19 mouse cellular contexts compared by ENCODE assay signal in genomic region chrX:166348634-166349033, GRCm38 (mm10).
A peak's percentile ranks its signal among the peaks of the same experiment; 100 is the strongest.
DNase-seq lines count a peak whose midpoint lies in the region; ATAC-seq and TF ChIP-seq lines count a peak whose summit lies in the region.
"Had no signal": no experiment of that assay in that cellular context is flagged by ENCODE, and none has a peak within 500 bp of the region (broad histone marks: within the 10 kb centered on the region; RNA-seq: fewer than 3 reads in every experiment).

No protein-coding gene starts in this region.

- no peaks in the 10 kb centered on the region for H3K9me3 ChIP-seq in forebrain, postnatal 0 days (ENCODE audit: low read length)
- no peaks in the 10 kb centered on the region for H3K9me3 ChIP-seq in midbrain, embryonic 10.5 days (replicated peaks)
- H3K9me3 ChIP-seq in neural tube, embryonic 14.5 days (ENCODE audit: control insufficient read depth, low read length), result no peaks in the 10 kb centered on the region
- H3K9me3 ChIP-seq in liver, embryonic 11.5 days (ENCODE audit: control insufficient read depth, low read length), result no peaks in the 10 kb centered on the region
- H3K9me3 ChIP-seq: embryonic facial prominence, embryonic 10.5 days; kidney, embryonic 15.5 days had no signal

- no peaks in the 10 kb centered on the region for H3K36me3 ChIP-seq in forebrain, postnatal 0 days (ENCODE audit: insufficient read depth)
- no peaks in the 10 kb centered on the region for H3K36me3 ChIP-seq in midbrain, embryonic 10.5 days
- H3K36me3 ChIP-seq in neural tube, embryonic 14.5 days (ENCODE audit: control insufficient read depth, insufficient read depth, low read length), result no peaks in the 10 kb centered on the region
- H3K36me3 ChIP-seq in liver, embryonic 11.5 days (ENCODE audit: control insufficient read depth, insufficient read depth, low read length), result no peaks in the 10 kb centered on the region
- H3K36me3 ChIP-seq: embryonic facial prominence, embryonic 10.5 days; kidney, embryonic 15.5 days had no signal

- H3K4me2 ChIP-seq in forebrain, postnatal 0 days (ENCODE audit: low read depth), result peak overlapping the region; percentile 50
- peak overlapping the region; percentile 48 for H3K4me2 ChIP-seq in neural tube, embryonic 14.5 days (ENCODE audit: low read depth, low read length)
- no peak overlapping the region for H3K4me2 ChIP-seq in liver, embryonic 11.5 days
- H3K4me2 ChIP-seq: kidney, embryonic 15.5 days; lung, embryonic 14.5 days had no signal

- no peaks in the 10 kb centered on the region for H3K27me3 ChIP-seq in forebrain, postnatal 0 days (ENCODE audit: insufficient read depth, low read length)
- H3K27me3 ChIP-seq in midbrain, embryonic 10.5 days (ENCODE audit: low read depth, poor library complexity, severe bottlenecking), result peaks cover 88% of the 10 kb centered on the region
- no peaks in the 10 kb centered on the region for H3K27me3 ChIP-seq in neural tube, embryonic 14.5 days (ENCODE audit: control insufficient read depth, insufficient read depth, low read length)
- H3K27me3 ChIP-seq in liver, embryonic 11.5 days (replicated peaks; ENCODE audit: control insufficient read depth, insufficient read depth, low read length), result 0 out of 2 replicates have a peak, but pooled peaks cover 4% of the 10 kb centered on the region

- H3K4me3 ChIP-seq in left cerebral cortex, adult 2 months, result peak overlapping the region; percentile 58
- peak overlapping the region; percentile 49 for H3K4me3 ChIP-seq in forebrain, postnatal 0 days (ENCODE audit: low read depth, low read length)
- H3K4me3 ChIP-seq in midbrain, embryonic 10.5 days, result peak overlapping the region; percentile 14; the same call in 1 of the 2 replicates
- H3K4me3 ChIP-seq in neural tube, embryonic 14.5 days (ENCODE audit: low read depth, low read length), result peak overlapping the region; percentile 45
- H3K4me3 ChIP-seq in liver, embryonic 11.5 days (ENCODE audit: low read depth, low read length), result no peak overlapping the region
- H3K4me3 ChIP-seq: embryonic facial prominence, embryonic 10.5 days; erythroblast, embryonic 14.5 days; kidney, embryonic 15.5 days had no signal

- DNase-seq in left cerebral cortex, adult 2 months (ENCODE audit: extremely low spot score in 1 of 2, low spot score in 2 of 2), result no peak
- DNase-seq in left cerebral cortex, postnatal 25 days (ENCODE audit: low spot score in 2 of 2), result no peak
- DNase-seq in forebrain, postnatal 0 days, result peak; percentile 49
- no peak for DNase-seq in midbrain, embryonic 10.5 days (ENCODE audit: low spot score)
- no peak for DNase-seq in ovary, postnatal 14 days (ENCODE audit: low spot score)
- DNase-seq in embryo, embryonic 11 days, result no peak
- DNase-seq in liver, embryonic 11.5 days (ENCODE audit: low spot score), result no peak
- DNase-seq: adrenal gland, adult 8-10 months; B cell, adult 2 months; cerebellum, adult 9-11 months; heart, postnatal 10 days; liver; lung, embryonic 14.5 days; right cerebral cortex, postnatal 25 days; thymus, adult 18-20 months had no signal

- H3K9ac ChIP-seq in forebrain, postnatal 0 days, result peak overlapping the region; percentile 71; the same call in 1 of the 2 replicates
- no peak overlapping the region for H3K9ac ChIP-seq in neural tube, embryonic 14.5 days (replicated peaks; ENCODE audit: low read depth, low read length)
- no peak overlapping the region for H3K9ac ChIP-seq in liver, embryonic 11.5 days (ENCODE audit: low read depth, low read length)
- H3K9ac ChIP-seq: kidney, embryonic 15.5 days; lung, embryonic 14.5 days had no signal

- intact Hi-C loops in left cerebral cortex, adult 2 months (cut with DNase I), result loop anchor here (5.0 kb wide), 1 partner anchor 106 kb away; no protein-coding TSS in a partner anchor
- intact Hi-C loops in left cerebral cortex, postnatal 25 days (cut with DNase I), result loop anchor here (5.0 kb wide), 1 partner anchor 176 kb away; the partner anchor contains the start of gene Gemin8

- H3K4me1 ChIP-seq in forebrain, postnatal 0 days (ENCODE audit: insufficient read depth), result no peaks in the 10 kb centered on the region
- peaks cover 10% of the 10 kb centered on the region; the same call in 1 of the 2 replicates for H3K4me1 ChIP-seq in midbrain, embryonic 10.5 days
- no peaks in the 10 kb centered on the region for H3K4me1 ChIP-seq in neural tube, embryonic 14.5 days (ENCODE audit: control insufficient read depth, insufficient read depth, low read length)
- no peaks in the 10 kb centered on the region for H3K4me1 ChIP-seq in liver, embryonic 11.5 days (replicated peaks; ENCODE audit: control insufficient read depth, insufficient read depth, low read length)
- H3K4me1 ChIP-seq: embryonic facial prominence, embryonic 10.5 days; kidney, embryonic 15.5 days had no signal

- 38% methylated on average over 4 of the region's 4 CpGs for WGBS in forebrain, postnatal 0 days
- 86% methylated on average over 4 of the region's 4 CpGs for WGBS in midbrain, embryonic 10.5 days
- WGBS in neural tube, embryonic 14.5 days, result 57% methylated on average over 4 of the region's 4 CpGs
- WGBS in liver, embryonic 11.5 days, result 84% methylated on average over 4 of the region's 4 CpGs

- H3K27ac ChIP-seq in left cerebral cortex, adult 2 months, result peak overlapping the region; percentile 91
- peak overlapping the region; percentile 54 for H3K27ac ChIP-seq in forebrain, postnatal 0 days (ENCODE audit: low read depth, low read length)
- H3K27ac ChIP-seq in midbrain, embryonic 10.5 days (replicated peaks), result no peak overlapping the region
- no peak overlapping the region for H3K27ac ChIP-seq in neural tube, embryonic 14.5 days (ENCODE audit: low read depth, low read length)
- no peak overlapping the region for H3K27ac ChIP-seq in liver, embryonic 11.5 days (ENCODE audit: low read depth, low read length)
- H3K27ac ChIP-seq: embryonic facial prominence, embryonic 10.5 days; kidney, embryonic 15.5 days had no signal

- TF ChIP-seq CTCF in left cerebral cortex, adult 2 months (IDR thresholded peaks at IDR 0.05), result no peak
- no peak for TF ChIP-seq CTCF in forebrain, postnatal 0 days (IDR thresholded peaks at IDR 0.05; ENCODE audit: low read depth)

- no peak for ATAC-seq in forebrain, postnatal 0 days
- no peak for ATAC-seq in neural tube, embryonic 14.5 days (ENCODE audit: low read depth)
- ATAC-seq in liver, embryonic 11.5 days (replicated peaks; ENCODE audit: low FRiP score), result no peak

Comparison
In these comparisons a context has a peak if more than half of its experiments do, and no peak if none do; other contexts are left out.
1. H3K27ac ChIP-seq: peak in left cerebral cortex, adult 2 months (single experiment) and forebrain, postnatal 0 days (single experiment); none in midbrain, embryonic 10.5 days (single experiment), neural tube, embryonic 14.5 days (single experiment) and liver, embryonic 11.5 days (single experiment).